Mouse (Mus musculus) hindbrain, embryonic 14.5 days (tissue): Measurements from ENCODE around the gene Clec2d. TPM values are rescaled to one million over a fixed set of nuclear protein-coding genes. Genes with fewer than 3 reads are reported as not detected.

Experiments
- ATAC-seq: fragments of 200-750 bp; cut with Nextera tagmentation; 2 replicates; pipeline ENCODE4 v1.8.0; 2017; ENCODE audit warnings: moderate number of reproducible peaks, mild to moderate bottlenecking, moderate TSS enrichment, moderate library complexity; ENCODE audit not compliant: low FRiP score
- DNase-seq: peaks from one replicate; pipeline ENCODE4 v3.0.0-alpha.2; 2015; ENCODE audit warnings: low spot score
- H3K27ac ChIP-seq: fragments of 300-500 bp; sonication (generic); 2 replicates; pipeline ENCODE4 v1.5.1; 2014; ENCODE audit warnings: mild to moderate bottlenecking, moderate library complexity
- H3K27me3 ChIP-seq: fragments of 300-500 bp; sonication (generic); 2 replicates; pipeline ENCODE4 v1.6.1; 2014; ENCODE audit warnings: mild to moderate bottlenecking, low read length, mixed read lengths; ENCODE audit not compliant: control insufficient read depth, insufficient read depth
- H3K36me3 ChIP-seq: fragments of 300-500 bp; sonication (generic); replicated peaks from 2 replicates; pipeline ENCODE4 v1.6.1; 2014; ENCODE audit not compliant: control insufficient read depth, insufficient read depth
- H3K4me1 ChIP-seq: fragments of 300-500 bp; sonication (generic); replicated peaks from 2 replicates; pipeline ENCODE4 v1.6.1; 2014; ENCODE audit warnings: antibody characterized with exemption, low read length, mixed read lengths; ENCODE audit not compliant: control insufficient read depth, insufficient read depth
- H3K4me2 ChIP-seq: fragments of 300-500 bp; sonication (generic); replicated peaks from 2 replicates; pipeline ENCODE4 v1.6.1; 2014; ENCODE audit warnings: mild to moderate bottlenecking, moderate library complexity
- H3K4me3 ChIP-seq: fragments of 300-500 bp; sonication (generic); replicated peaks from 2 replicates; pipeline ENCODE4 v1.5.1; 2014; ENCODE audit warnings: mild to moderate bottlenecking, low read length
- H3K9ac ChIP-seq: fragments of 300-500 bp; sonication (generic); 2 replicates; pipeline ENCODE4 v1.6.1; 2014
- H3K9me3 ChIP-seq: fragments of 300-500 bp; sonication (generic); 2 replicates; pipeline ENCODE4 v1.6.1; 2016; ENCODE audit warnings: low read length; ENCODE audit not compliant: control insufficient read depth
- WGBS: fragments of 180-500 bp; shearing (Covaris S2); extraction: QIAGEN DNeasy Blood & Tissue Kit; methylation state at CpG from one replicate; pipeline ENCODE4 v1.1.7; 2014; 5-methylcytosine and 5-hydroxymethylcytosine counted together
- polyA plus RNA-seq: library from polyadenylated mRNA; unstranded; fragments of >200 nt; fragmentation: Nextera tagmentation; extraction: Ambion mirVana; gene quantifications from 2 replicates; pipeline ENCODE4 v1.2.1, GENCODE M21; 2014

Clec2d gene
- 0.17 and 0.37 TPM in 2 replicates for polyA plus RNA-seq

GRCm38 (mm10) chr6:129180403-129181169, at the start of gene Clec2d:
Clec2d (plus strand) TSS chr6:129180615.
- peak; percentile 85 for DNase-seq
- Histone ChIP-seq H3K27me3 (no peaks in the 10 kb centered on the region), H3K27ac (peak within 1 kb of the TSS; percentile 79), H3K36me3 (no peaks in the 10 kb centered on the region), H3K9me3 (no peaks in the 10 kb centered on the region), H3K4me3 (peak within 1 kb of the TSS; percentile 31), H3K4me2 (peak within 1 kb of the TSS; percentile 52), H3K9ac (peak within 1 kb of the TSS; percentile 54), H3K4me1 (no peaks in the 10 kb centered on the region)
- peak; percentile 80 for ATAC-seq
- WGBS = 3% methylated on average over 15 of the region's 15 CpGs

- Histone ChIP-seq H3K27ac (no peak overlapping the region), H3K36me3 (no peaks in the 10 kb centered on the region), H3K4me3 (no peak overlapping the region), H3K9ac (no peak overlapping the region), H3K27me3 (no peaks in the 10 kb centered on the region), H3K4me2 (no peak overlapping the region), H3K9me3 (no peaks in the 10 kb centered on the region), H3K4me1 (no peaks in the 10 kb centered on the region)
- 93% methylated on average over 4 of the region's 4 CpGs for WGBS
- DNase-seq (no peak), ATAC-seq (no peak)
Observed at GRCm38 (mm10) chr6:129132604-129133341, 47.6 kb upstream of the Clec2d start.

DNA sequence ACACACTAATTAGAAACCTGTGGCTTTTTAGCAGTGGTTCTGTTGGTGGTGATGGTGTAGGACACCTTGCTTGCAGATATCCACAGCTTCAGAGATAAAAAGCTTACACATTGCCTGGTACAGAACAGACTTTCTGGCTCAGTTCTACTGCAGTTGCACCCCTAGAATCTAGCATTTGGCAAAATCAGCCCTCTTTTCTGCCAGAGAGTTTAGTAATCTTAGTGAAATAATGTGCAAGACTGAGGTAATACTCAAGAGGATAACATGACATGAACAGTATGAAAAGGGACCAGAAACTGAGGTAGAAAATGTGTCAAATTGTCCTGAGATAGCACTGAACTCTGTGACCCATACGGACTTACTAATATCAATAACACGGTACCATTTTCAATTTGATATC, 33.6 kb upstream of the Clec2d start:
- Histone ChIP-seq H3K27ac (no peak overlapping the region), H3K36me3 (no peaks in the 10 kb centered on the region), H3K4me3 (no peak overlapping the region), H3K9me3 (no peaks in the 10 kb centered on the region), H3K4me2 (no peak overlapping the region), H3K4me1 (no peaks in the 10 kb centered on the region), H3K27me3 (no peaks in the 10 kb centered on the region), H3K9ac (no peak overlapping the region)
- WGBS = 95% methylated on average over 2 of the region's 2 CpGs
- DNase-seq (no peak), ATAC-seq (no peak)

DNA sequence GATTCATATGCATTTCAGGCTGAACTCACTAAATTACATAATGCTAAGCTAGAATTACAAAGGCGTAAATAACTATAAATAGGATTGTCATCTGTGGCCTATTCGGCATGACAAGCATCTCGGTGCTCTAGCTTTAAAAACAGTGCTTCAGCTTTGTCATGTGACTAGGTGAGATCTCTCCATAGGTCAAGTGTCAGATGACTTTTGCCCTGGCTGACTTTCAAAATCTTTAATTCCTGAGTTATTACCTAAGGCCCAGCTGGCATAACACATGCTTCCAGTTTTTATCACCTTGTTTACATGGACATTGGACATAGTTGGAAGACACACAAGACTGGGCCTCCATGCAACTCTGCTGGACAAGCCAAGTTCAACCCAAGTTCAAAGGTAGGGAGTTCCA, 20.3 kb upstream of the Clec2d start:
- Histone ChIP-seq H3K4me1 (no peaks in the 10 kb centered on the region), H3K9ac (no peak overlapping the region), H3K4me3 (no peak overlapping the region), H3K9me3 (no peaks in the 10 kb centered on the region), H3K27me3 (no peaks in the 10 kb centered on the region), H3K36me3 (no peaks in the 10 kb centered on the region), H3K4me2 (no peak overlapping the region), H3K27ac (no peak overlapping the region)
- no peak for DNase-seq
- ATAC-seq = no peak
- WGBS = 91% methylated on average over 3 of the region's 3 CpGs

DNA sequence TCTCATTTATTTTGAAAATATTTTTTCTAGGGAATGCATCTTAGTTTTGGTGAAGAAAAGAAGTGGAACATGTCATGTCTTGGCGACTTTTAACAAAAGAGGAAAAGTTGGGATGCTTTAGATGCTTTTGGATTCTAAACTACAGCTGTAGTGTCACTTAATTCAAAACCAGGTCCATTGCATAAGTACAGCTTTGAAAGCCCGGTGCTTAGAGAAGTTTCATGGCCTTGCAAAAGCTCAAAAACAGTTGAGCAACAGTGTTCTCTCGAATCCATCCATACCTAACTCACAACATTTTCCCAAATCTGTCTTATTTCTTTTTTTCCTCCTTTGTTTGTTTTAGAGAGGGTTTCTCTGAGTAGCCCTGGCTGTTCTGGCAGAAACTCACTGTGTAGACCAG, 19.3 kb upstream of the Clec2d start:
- Histone ChIP-seq H3K4me2 (no peak overlapping the region), H3K27me3 (no peaks in the 10 kb centered on the region), H3K9ac (no peak overlapping the region), H3K9me3 (no peaks in the 10 kb centered on the region), H3K4me3 (no peak overlapping the region), H3K4me1 (no peaks in the 10 kb centered on the region), H3K27ac (no peak overlapping the region), H3K36me3 (no peaks in the 10 kb centered on the region)
- WGBS = 93% methylated on average over 3 of the region's 3 CpGs
- DNase-seq = no peak
- no peak for ATAC-seq

DNA sequence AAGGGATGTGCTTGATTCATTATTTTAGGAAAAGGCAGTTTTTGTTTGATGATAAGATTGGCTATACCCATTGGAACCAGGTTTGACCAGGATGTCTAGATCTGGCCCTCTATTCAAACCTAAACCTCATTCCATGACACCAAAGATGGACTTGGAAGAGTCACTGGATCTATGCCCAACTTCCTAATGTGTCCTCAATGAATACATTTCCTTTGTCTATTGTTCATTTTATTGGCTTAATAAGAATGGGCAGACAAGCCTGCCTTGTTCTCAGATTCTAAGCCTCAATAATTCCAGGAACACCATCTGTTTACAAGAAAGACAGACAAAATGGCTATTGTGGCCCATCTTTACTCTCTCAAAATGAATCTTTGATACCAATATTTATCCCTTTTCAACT, 18.5 kb upstream of the Clec2d start:
- no peak for ATAC-seq
- Histone ChIP-seq H3K27ac (no peak overlapping the region), H3K27me3 (no peaks in the 10 kb centered on the region), H3K4me2 (no peak overlapping the region), H3K9me3 (no peaks in the 10 kb centered on the region), H3K36me3 (no peaks in the 10 kb centered on the region), H3K9ac (no peak overlapping the region), H3K4me1 (no peaks in the 10 kb centered on the region), H3K4me3 (no peak overlapping the region)
- no peak for DNase-seq

GRCm38 (mm10) chr6:129162587-129163159, 17.7 kb upstream of the Clec2d start:
- no peak overlapping the region for H3K4me3 ChIP-seq
- no peak for DNase-seq
- no peaks in the 10 kb centered on the region for H3K4me1 ChIP-seq
- no peaks in the 10 kb centered on the region for H3K36me3 ChIP-seq
- no peak overlapping the region for H3K4me2 ChIP-seq
- H3K27me3 ChIP-seq = no peaks in the 10 kb centered on the region
- no peak overlapping the region for H3K9ac ChIP-seq
- no peak for ATAC-seq
- H3K9me3 ChIP-seq = no peaks in the 10 kb centered on the region
- 88% methylated on average over 3 of the region's 3 CpGs for WGBS
- H3K27ac ChIP-seq = no peak overlapping the region

GRCm38 (mm10) chr6:129163606-129164005, 16.8 kb upstream of the Clec2d start:
- no peak overlapping the region for H3K4me2 ChIP-seq
- H3K9ac ChIP-seq = no peak overlapping the region
- no peak for ATAC-seq
- H3K27me3 ChIP-seq = no peaks in the 10 kb centered on the region
- no peak overlapping the region for H3K4me3 ChIP-seq
- no peaks in the 10 kb centered on the region for H3K9me3 ChIP-seq
- 90% methylated on average over 1 of the region's 1 CpGs for WGBS
- no peaks in the 10 kb centered on the region for H3K4me1 ChIP-seq
- H3K36me3 ChIP-seq = no peaks in the 10 kb centered on the region
- no peak overlapping the region for H3K27ac ChIP-seq
- no peak for DNase-seq

DNA sequence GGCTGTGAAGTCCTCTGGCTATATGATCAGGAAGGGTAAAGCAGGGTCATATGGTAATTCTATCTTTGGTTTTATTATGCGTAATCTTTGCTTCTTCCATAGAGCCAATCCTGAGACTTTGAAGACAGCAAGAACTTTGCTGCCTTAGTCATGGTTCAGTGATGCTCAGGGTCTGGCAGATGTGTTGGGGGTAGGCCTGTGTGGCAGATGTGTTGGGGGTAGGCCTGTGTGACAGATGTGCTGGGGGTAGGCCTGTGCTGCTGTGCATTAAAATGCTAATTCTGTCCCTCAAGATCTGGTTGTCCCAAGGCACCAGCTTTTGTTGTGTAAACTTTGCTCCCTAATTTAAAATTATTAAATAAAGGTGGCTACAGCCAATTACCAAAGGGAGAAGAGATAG, 9.5 kb upstream of the Clec2d start:
- DNase-seq = no peak
- no peak overlapping the region for H3K27ac ChIP-seq
- 96% methylated on average over 1 of the region's 1 CpGs for WGBS
- no peaks in the 10 kb centered on the region for H3K9me3 ChIP-seq
- no peak overlapping the region for H3K4me2 ChIP-seq
- H3K4me3 ChIP-seq = no peak overlapping the region
- no peaks in the 10 kb centered on the region for H3K4me1 ChIP-seq
- ATAC-seq = no peak
- no peak overlapping the region for H3K9ac ChIP-seq
- H3K27me3 ChIP-seq = no peaks in the 10 kb centered on the region
- no peaks in the 10 kb centered on the region for H3K36me3 ChIP-seq
